Mouse (Mus musculus): ENCODE data around the gene Hoga1. TPM values are rescaled to one million over a fixed set of nuclear protein-coding genes. Genes with fewer than 3 reads are reported as not detected.
"Not testable (repeated sequence)": the region's sequence is repeated elsewhere in the genome, so short reads cannot be mapped to it uniquely, and the experiment has no call there.

The Hoga1 gene
- total RNA-seq, 2 experiments from 2014 or later = 3.3 to 4.3 TPM

DNA sequence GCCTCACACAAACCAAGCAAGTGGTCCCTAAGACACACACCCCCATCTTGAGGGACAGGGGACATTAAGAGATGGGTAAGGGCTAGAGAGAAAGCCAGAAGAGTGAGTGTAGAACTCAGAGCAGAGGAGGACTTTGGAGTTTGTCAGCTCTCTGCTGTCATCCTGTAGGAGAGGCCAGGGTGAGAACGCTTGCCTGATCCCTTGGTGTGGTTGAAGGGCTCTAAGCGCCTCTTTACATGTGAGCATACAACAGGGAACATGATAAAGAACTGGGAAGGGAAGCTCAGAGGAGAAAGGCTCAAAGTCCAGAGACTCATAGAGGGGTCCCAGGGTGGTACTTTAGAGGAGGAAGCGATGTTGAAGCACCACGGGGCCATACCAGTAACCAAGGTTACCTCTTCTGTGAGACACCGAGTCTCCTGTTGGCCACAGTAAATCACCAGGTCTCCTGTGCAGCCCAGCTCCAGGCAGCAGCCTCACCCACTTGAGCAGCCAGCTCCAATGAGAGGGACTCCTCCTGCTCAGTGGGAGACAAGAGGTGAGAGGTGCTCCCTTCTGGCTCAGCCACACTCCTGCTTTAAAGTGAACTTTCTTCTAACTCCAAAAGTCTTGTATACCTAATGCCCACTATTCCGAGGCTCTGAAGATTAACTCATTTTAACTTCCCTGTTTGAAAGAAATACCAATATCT is 11.5 kb downstream of the Hoga1 start:
- intact Hi-C loops (cut with DNase I; ENCODE audit: low total_unique reads) = no loop called here

DNA sequence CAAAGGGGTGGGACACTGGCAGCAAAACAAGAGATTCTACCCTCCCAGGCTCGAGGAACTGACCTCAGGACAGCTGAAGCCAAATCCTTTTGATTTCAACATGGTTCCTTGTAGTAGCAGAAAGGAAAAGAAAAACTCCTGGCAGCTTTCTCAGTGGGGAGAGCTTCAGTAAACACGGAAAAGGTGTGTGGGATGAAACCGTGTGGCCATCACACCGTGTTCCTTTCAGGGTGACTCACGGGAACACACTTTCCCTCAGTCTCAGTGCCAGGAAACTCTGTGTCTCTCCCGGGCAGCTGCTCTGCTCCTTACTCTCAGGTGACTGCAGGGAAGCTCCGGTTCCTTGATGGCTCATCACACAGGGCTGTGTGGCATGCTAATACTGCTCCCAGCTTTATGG is 13.0 kb downstream of the Hoga1 start:
- no peak for DNase-seq
- intact Hi-C loops (cut with DNase I; ENCODE audit: low total_unique reads) = no loop called here

More for the DNA sequence above, 11.5 kb downstream of the Hoga1 start:
- DNase-seq = no peak

DNA sequence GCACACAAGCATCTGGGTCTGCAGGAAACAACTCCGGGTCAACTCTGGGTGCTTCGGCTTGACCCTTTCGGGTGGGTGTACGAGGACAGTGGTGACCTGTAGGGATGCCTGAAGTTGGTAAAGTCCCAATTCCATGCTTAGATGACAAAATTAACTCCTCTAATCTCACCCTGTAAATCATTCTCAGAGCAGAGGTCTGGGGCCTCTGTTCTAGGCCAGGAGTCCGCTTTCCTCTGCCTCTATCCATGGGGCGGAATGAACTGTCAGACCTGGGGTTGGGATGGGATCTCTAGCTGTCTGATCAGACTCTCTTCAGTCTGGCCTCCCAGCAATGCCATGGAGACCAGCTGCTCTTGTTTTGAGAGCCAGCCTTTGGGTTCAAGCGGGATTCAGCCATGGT is 16.0 kb downstream of the Hoga1 start:
- intact Hi-C loops (cut with DNase I; ENCODE audit: low total_unique reads) = no loop called here

DNA sequence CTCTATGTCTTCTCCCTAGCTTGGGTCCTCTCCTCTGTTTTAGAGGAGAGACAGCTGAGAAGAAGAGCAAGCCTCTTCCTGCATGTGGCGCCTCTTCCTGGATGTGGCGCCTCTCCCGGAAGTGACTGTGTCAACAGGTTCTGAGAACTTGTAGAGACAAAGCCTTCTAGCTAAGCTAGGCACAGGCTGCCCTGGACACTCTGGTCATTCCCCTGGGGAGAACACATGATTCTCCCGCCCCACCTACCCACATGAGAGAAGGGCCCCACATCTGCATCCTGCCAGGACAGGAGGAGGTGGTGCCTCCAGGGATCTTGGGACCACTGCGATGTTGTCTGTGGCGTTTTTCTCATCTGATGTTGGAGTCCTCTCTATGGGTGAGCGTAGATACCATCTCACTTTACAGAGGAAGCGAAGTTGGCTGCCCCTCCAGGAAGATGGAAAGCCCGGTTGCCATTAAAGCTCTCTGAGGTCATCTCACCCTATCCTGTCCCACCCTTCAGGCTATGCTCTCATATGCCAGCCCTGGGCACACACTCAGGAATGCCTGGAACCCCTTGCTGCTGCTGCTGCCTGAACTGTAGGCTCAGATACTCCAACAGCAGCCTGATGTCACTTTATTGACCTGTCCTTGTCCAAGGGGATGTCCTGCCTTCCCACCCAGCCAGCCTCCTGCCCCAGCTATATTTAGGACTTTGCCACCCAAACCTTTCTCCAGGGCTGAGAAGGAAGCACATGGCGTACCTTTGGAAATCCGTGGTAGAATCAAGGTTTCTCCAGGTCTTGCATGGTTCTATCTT is 23.2 kb downstream of the Hoga1 start:
- DNase-seq = peak; percentile 43
- intact Hi-C loops (cut with DNase I; ENCODE audit: low total_unique reads) = no loop called here

More for the DNA sequence above, 16.0 kb downstream of the Hoga1 start:
- DNase-seq = no peak

DNA sequence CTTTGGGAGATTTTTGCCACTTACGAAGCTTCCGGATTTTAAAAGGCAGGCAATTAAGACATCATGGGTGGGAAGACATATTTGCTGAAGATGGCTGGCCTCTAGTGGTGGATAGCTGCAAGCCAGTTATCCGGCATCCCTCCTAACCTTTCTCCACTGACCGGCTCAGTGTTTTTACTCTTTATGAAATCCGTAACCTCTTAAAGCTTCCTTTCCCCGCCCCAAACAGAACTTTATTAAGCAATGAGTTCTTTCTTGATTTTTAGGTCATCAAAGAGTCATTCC is 23.8 kb downstream of the Hoga1 start:
- DNase-seq = no peak
- intact Hi-C loops (cut with DNase I; ENCODE audit: low total_unique reads) = no loop called here

- no peak for DNase-seq
- intact Hi-C loops (cut with DNase I; ENCODE audit: low total_unique reads) = loop anchor here (5.0 kb wide), 1 partner anchor 34 kb away; the partner anchor contains the start of gene Ankrd2
Observed at GRCm38 (mm10) chr19:42071221-42071620, 25.8 kb downstream of the Hoga1 start.

DNA sequence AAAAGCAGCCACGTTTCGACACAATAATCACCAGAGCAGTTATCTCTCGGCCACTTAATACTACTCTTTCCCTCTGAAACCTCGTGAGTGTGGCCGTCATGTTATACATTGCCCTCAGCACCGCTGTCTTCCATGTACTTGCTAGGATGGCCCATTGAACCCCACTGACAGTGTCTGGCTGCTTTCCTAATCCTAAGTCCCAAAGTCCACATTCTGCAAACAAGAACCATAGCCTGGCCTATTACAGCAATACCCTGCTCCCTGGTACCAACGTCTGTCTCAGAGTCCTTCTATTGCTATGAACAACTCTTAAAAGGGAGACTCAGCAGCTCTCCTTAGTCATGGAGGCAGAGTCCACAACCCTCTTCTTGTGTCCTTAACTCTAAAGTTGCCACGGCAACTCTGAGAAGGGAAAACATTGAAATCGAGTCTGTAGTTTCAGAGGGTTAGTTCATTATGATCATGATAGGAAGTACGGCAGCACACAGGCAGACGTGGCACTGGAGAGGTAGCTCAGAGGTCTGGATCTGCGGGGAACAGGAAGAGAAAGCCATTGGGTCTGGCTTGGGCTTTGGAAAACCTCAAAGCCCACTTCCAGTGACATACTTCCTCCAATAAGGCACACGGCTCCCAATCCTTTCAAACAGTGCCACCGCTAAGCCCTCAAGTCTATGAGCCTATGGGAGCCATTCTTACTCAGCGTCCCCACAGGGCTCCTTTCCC is 26.6 kb downstream of the Hoga1 start:
- DNase-seq = no peak
- intact Hi-C loops (cut with DNase I; ENCODE audit: low total_unique reads) = loop anchor here (5.0 kb wide), 1 partner anchor 35 kb away; the partner anchor contains the start of gene Ankrd2

GRCm38 (mm10) chr19:42072802-42073201 is 27.4 kb downstream of the Hoga1 start:
- intact Hi-C loops (cut with DNase I; ENCODE audit: low total_unique reads) = loop anchor here (5.0 kb wide), 1 partner anchor 36 kb away; the partner anchor contains the start of gene Ankrd2
- no peak for DNase-seq

DNA sequence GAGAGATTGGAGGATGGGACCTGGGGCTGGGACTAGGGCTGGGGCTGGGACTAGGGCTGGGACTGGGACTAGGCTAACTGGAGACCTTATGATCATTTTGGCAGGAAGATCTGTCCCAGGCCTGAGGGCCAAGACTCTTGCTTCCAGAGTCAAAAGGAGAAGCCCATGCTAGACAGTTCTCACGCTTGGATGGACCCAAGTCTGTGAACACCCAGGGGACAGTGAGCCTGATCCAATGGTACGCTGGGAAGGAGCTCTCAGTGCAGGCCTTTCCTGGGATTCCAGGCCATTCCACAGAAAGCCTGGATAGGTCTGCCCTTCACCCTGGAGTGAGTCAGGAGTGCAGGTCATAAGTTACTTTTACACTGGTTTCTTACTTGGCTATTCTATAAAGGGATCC is 29.6 kb downstream of the Hoga1 start:
- DNase-seq = peak; percentile 27
- intact Hi-C loops (cut with DNase I; ENCODE audit: low total_unique reads) = no loop called here

DNA sequence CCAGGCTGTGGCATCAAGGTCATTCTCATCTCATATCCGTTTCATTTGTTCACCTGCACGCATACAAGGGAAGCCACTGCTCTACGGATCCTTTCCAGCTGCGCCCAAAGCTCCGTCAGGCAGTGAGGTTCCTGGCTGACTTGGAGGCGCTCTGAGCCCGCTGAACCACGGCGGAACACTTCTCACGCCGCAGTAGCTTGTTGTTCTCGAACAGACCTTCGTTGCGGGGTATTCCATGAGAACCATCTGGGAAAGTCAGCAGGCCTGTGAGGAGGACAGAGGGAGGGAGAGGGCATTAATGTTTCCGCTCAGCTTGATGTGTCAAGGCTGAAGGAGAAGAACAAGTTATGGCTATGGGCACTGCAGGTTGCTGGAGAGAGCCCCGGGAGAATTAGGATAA is 30.6 kb downstream of the Hoga1 start:
- DNase-seq = no peak
- intact Hi-C loops (cut with DNase I; ENCODE audit: low total_unique reads) = no loop called here

- intact Hi-C loops (cut with DNase I; ENCODE audit: low total_unique reads) = no loop called here
Observed at GRCm38 (mm10) chr19:42078566-42078965, 33.2 kb downstream of the Hoga1 start.

GRCm38 (mm10) chr19:42079006-42079405 is 33.6 kb downstream of the Hoga1 start:
- DNase-seq = no peak
- intact Hi-C loops (cut with DNase I; ENCODE audit: low total_unique reads) = no loop called here

More at GRCm38 (mm10) chr19:42078566-42078965, 33.2 kb downstream of the Hoga1 start:
- DNase-seq = no peak

- DNase-seq = no peak
Observed at GRCm38 (mm10) chr19:42079950-42080349, 34.5 kb downstream of the Hoga1 start.

DNA sequence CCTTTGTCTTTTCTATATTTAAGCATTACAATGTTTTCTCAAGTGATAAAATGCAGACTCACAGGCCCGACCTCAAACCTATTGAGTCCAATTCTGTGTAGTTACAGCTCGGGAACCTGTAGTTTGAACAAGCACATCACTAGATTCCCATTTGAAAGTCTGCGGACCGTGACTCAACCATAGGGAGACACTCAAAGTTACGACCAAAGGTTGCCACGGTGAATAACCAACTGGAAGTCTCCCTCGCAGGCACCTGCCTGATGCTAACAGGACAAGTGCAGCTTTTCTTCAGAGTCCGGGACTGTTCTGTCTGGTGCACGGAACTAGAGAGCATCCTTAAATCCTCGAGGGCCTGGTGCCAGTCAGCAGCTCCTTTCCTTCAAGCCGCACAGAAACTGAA is 35.1 kb downstream of the Hoga1 start:
- no peak for DNase-seq
- intact Hi-C loops (cut with DNase I; ENCODE audit: low total_unique reads) = no loop called here

More at GRCm38 (mm10) chr19:42079950-42080349, 34.5 kb downstream of the Hoga1 start:
- intact Hi-C loops (cut with DNase I; ENCODE audit: low total_unique reads) = no loop called here

- DNase-seq; intact Hi-C loops (cut with DNase I; ENCODE audit: low total_unique reads): not testable (repeated sequence)
Observed at GRCm38 (mm10) chr19:42081613-42082012, 36.2 kb downstream of the Hoga1 start.

DNA sequence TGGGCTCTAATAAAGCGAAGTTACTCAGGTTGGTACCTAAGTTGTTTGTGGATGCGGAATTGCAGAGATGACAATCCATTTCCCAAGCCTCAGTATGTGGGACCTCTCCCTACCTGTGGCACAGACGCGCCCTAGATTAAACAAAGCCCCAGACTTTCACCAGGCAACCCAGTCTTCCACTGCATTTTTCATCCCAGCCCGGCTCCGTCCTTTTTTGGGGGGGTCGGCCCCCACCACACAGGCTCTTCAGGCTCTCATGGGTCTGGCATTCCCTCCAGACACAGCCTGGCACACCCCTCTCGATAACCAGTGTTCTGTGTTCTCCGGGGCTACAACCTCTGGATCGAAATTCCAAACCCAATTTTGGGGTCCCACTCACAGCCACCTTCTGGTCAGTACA is 40.3 kb downstream of the Hoga1 start:
- no peak for DNase-seq
- intact Hi-C loops (cut with DNase I; ENCODE audit: low total_unique reads) = no loop called here

DNA sequence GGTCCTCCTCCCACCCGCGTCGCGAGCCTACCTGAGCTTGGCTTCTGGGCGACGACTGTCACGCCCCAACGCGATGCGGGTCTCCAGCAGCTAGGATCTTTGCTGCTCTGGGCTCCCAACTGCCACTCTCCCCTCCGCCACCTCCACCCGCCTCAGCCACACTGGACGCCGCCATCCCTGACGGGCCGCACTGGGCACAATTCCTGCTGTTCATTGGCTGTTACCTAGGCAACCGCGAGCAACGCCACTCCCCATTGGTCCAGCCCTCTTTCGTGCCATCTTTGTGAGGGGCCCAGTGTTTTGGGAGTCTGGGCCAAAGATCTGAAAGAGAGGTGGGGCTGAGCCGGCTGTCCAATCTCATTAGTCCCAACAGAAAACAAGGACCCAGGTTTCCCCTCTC is 40.8 kb downstream of the Hoga1 start, which contains the start of gene Morn4:
TSS of gene Morn4 (minus strand) at position 192 of the 400 bp plus-strand sequence.
- DNase-seq = peak; percentile 70
- intact Hi-C loops (cut with DNase I; ENCODE audit: low total_unique reads) = no loop called here

DNA sequence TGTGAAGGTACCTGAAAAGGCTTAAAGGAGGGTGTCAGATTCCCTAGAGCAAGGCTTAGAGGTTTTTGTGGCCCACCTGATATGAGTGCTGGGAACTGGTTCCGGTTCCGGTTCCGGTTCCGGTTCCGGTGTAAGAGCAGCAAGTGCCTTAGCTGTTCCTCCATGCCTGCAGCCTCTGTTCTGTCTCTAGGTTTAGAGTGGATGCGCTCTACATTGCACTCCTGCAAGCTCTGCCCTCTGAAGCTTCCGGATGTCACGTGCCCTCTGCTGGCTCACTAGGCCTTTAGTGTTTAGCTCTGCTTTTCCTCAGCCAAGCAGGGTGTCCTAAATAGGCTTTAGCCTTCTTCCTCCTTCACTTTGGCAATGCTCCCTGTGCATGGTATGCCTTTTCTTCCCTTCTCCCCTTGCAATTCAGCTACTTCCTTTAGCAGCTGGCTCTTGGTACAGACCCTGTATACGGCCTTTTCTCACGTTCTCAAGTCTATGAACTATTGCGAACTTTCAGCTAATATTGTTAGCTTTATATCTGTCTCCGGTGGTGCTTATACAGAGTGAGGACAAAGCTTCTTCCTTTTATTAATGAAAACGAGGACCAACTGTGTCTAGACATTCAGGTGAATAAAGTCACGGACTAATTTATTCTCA is 43.8 kb downstream of the Hoga1 start:
- intact Hi-C loops (cut with DNase I; ENCODE audit: low total_unique reads) = no loop called here
- peak; percentile 43 for DNase-seq

GRCm38 (mm10) chr19:42089748-42090595 is 44.6 kb downstream of the Hoga1 start, which contains the start of gene Pi4k2a:
Gene Pi4k2a, plus strand, starts transcription at chr19:42090470.
- DNase-seq = peak; percentile 99
- intact Hi-C loops (cut with DNase I; ENCODE audit: low total_unique reads) = loop anchor here (10.0 kb wide), 1 partner anchor 65 kb away; no protein-coding TSS in a partner anchor
